Mouse (Mus musculus): ENCODE results near the gene Zfp618. TPM values are rescaled to one million over a fixed set of nuclear protein-coding genes. Genes with fewer than 3 reads are reported as not detected.

Gene Zfp618
- polyA plus RNA-seq, 1 experiment from 2014 or later: 40.4 TPM

DNA sequence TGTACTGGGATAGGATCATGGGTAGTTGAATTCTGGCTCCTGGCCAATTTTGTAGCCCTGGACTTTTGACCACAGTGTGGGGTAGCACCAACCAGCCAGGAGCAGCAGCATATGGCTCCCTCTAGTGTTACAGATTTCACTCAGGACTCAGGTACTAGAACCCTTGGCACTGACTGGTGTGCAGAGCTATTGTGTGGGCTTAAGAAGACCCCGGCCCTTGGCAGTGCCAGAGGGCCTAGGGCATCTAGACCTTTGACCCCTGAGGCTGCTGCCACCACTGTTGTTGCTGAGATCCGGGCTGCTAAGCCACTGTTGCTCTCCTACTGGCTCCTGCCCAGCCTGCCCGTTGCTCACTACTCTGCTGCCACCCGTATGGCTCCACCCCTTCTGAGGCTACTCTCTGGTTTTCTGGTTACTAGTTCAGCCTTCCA, 54.1 kb downstream of the Zfp618 start:
- no peak overlapping the region for H3K9ac ChIP-seq
- ATAC-seq (ENCODE audit: insufficient number of reproducible peaks, insufficient read depth, low FRiP score, low TSS enrichment): peak; percentile 56; the same call in 1 of the 2 replicates

DNA sequence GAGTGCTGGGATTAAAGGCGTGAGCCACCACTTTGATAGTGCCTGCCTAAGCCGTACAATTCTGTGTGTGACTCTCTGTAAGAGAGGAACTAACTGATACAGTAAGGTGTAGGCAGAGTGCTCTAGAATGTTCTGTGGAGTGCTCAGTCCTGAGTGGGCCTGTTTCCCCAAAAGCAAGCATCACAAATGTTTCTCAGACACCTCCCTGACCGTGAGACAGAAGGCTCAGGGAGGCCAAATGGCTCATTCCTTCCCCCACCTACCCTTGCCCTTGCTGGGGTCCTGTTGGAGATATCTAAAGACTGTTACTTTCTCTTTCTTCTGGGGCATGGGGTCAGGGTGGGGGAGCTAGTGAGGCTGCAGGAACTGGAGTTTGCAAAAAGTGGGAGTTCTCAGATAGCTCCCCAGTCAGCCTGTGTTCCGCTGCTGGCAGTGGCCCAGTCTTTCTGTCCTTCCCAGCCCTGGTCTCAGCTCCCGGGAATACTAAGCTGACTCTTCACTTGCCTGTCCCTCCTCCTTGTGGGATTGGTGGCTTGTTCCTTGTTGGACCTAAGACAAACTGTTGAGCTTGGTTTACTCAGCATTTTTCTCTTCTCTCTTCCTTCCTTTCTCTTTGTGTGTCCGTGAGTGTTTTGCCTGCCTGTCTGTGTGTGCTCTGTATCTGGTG, 55.8 kb downstream of the Zfp618 start:
- no peaks in the 10 kb centered on the region for H3K9me3 ChIP-seq
- 78% methylated on average over 6 of the region's 6 CpGs for WGBS

More for the DNA sequence above, 54.1 kb downstream of the Zfp618 start:
- H3K4me3 ChIP-seq: no peak overlapping the region
- H3K4me2 ChIP-seq (replicated peaks): no peak overlapping the region
- H3K27me3 ChIP-seq: no peaks in the 10 kb centered on the region
- H3K36me3 ChIP-seq: 0 out of 2 replicates have a peak, but pooled peaks cover 3% of the 10 kb centered on the region
- peaks cover 8% of the 10 kb centered on the region; the same call in 1 of the 2 replicates for H3K4me1 ChIP-seq
- no peaks in the 10 kb centered on the region for H3K9me3 ChIP-seq
- H3K27ac ChIP-seq: no peak overlapping the region
- 77% methylated on average over 4 of the region's 4 CpGs for WGBS

DNA sequence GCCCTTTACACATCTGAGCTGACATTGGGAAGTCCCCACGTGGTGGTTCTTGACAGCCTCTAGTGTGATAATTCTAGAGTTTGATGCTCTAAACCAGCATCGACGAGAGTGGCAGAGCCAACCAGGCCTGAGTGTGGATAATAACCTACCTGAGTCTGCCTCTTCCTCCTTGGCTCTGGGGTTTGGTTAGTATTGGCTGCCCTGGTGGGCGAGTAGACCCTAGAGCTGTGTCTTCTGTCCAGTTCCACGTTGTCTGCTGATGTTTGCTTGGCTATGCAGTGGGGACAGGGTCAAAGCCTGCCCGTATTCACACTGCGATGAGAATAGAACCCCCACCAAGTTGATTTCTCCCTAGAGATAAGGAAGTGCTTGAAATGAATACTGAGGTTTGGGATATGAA, 58.1 kb downstream of the Zfp618 start:
- H3K9ac ChIP-seq: no peak overlapping the region
- H3K36me3 ChIP-seq: 0 out of 2 replicates have a peak, but pooled peaks cover under 1% of the 10 kb centered on the region
- WGBS: 96% methylated on average over 7 of the region's 7 CpGs
- no peak overlapping the region for H3K4me3 ChIP-seq
- no peak for ATAC-seq (ENCODE audit: insufficient number of reproducible peaks, insufficient read depth, low FRiP score, low TSS enrichment)
- no peak overlapping the region for H3K4me2 ChIP-seq (replicated peaks)
- peaks cover 18% of the 10 kb centered on the region for H3K4me1 ChIP-seq
- H3K27ac ChIP-seq: no peak overlapping the region
- no peaks in the 10 kb centered on the region for H3K9me3 ChIP-seq
- H3K27me3 ChIP-seq: no peaks in the 10 kb centered on the region

More for the DNA sequence above, 55.8 kb downstream of the Zfp618 start:
- no peak for ATAC-seq (ENCODE audit: insufficient number of reproducible peaks, insufficient read depth, low FRiP score, low TSS enrichment)
- Histone ChIP-seq H3K27ac (0 out of 2 replicates have a peak overlapping the region, but pooled peaks have one; percentile 19), H3K4me1 (peaks cover 8% of the 10 kb centered on the region; the same call in 1 of the 2 replicates), H3K36me3 (0 out of 2 replicates have a peak, but pooled peaks cover 3% of the 10 kb centered on the region), H3K9ac (no peak overlapping the region), H3K4me2 (replicated peaks) (no peak overlapping the region), H3K4me3 (no peak overlapping the region), H3K27me3 (no peaks in the 10 kb centered on the region)

DNA sequence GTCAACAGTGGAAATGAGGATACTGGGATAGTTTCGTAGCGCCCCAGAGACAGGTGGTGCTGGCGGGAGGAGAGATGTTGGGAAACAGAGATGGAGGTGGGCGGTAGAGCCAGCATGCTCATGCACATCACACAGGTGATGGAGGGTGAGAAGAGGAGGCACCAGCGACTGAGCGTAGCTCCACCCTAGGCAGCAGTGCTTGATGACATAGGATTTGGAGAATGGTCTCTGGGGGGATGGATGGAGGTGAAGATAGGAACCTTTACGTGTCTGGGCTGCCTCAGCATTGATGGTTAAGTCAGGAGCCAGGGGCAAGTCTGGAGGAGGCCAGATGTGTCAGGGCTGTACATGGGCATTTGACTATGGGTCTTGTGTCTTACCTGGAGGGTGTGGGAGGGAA, 58.7 kb downstream of the Zfp618 start:
- WGBS: 94% methylated on average over 7 of the region's 7 CpGs
- H3K9ac ChIP-seq: no peak overlapping the region
- H3K27ac ChIP-seq: no peak overlapping the region
- no peaks in the 10 kb centered on the region for H3K27me3 ChIP-seq
- no peak overlapping the region for H3K4me2 ChIP-seq (replicated peaks)
- peaks cover 22% of the 10 kb centered on the region for H3K4me1 ChIP-seq
- no peak for ATAC-seq (ENCODE audit: insufficient number of reproducible peaks, insufficient read depth, low FRiP score, low TSS enrichment)
- no peaks in the 10 kb centered on the region for H3K9me3 ChIP-seq
- no peak overlapping the region for H3K4me3 ChIP-seq
- H3K36me3 ChIP-seq: no peaks in the 10 kb centered on the region

DNA sequence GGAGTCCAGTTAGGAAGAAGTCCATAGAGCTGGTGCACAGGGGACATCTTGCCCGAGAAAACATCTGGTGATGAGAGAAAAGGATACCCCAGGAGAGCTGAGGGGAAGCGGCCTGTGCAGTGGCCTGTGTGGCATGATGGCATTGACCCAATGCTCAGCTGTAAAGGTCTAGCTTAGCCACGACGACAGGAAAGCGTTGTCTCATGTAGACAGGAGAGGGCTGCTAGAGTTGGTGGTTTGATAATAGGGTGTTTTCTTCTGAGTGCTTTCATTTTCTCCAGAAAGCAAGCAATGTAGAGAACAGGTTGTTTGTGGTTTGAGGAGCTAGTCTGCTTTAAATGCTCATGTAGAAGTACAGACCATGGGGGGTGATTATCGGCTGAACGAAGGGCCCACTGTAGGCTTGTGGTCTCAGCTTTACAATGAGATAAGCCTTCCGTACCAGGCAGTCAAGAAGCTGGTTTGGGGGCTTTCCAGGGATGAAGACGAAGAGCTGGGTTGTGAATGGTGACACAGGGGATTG, 59.4 kb downstream of the Zfp618 start:
- Histone ChIP-seq H3K27ac (no peak overlapping the region), H3K9me3 (no peaks in the 10 kb centered on the region), H3K4me3 (no peak overlapping the region), H3K4me2 (replicated peaks) (no peak overlapping the region), H3K36me3 (no peaks in the 10 kb centered on the region), H3K27me3 (no peaks in the 10 kb centered on the region), H3K9ac (no peak overlapping the region), H3K4me1 (peaks cover 24% of the 10 kb centered on the region)
- no peak for ATAC-seq (ENCODE audit: insufficient number of reproducible peaks, insufficient read depth, low FRiP score, low TSS enrichment)
- WGBS: 89% methylated on average over 9 of the region's 9 CpGs

DNA sequence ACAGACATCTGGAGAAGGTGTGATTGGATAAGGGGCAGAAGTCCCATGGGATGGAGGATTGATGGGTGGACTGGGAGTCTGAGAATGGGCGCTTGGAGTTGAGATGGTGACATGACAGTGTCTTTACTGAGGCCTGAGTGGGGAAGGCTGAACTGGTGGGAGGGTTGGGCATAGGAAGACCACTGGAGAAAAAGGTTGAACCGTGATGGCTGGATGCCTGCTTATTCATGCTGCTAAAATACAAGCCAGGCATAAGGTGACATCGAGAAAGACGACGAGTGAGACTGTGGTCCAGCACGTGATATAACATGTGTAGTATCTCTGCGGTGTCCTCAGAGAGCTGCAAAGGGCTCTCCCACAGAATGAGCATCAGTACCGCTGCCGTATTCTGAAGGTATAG, 59.9 kb downstream of the Zfp618 start:
- no peak overlapping the region for H3K9ac ChIP-seq
- no peak overlapping the region for H3K4me3 ChIP-seq
- WGBS: 92% methylated on average over 9 of the region's 9 CpGs
- H3K9me3 ChIP-seq: no peaks in the 10 kb centered on the region
- no peaks in the 10 kb centered on the region for H3K36me3 ChIP-seq
- H3K27ac ChIP-seq: no peak overlapping the region
- H3K27me3 ChIP-seq: no peaks in the 10 kb centered on the region
- ATAC-seq (ENCODE audit: insufficient number of reproducible peaks, insufficient read depth, low FRiP score, low TSS enrichment): no peak
- H3K4me2 ChIP-seq (replicated peaks): no peak overlapping the region
- H3K4me1 ChIP-seq: peaks cover 24% of the 10 kb centered on the region

DNA sequence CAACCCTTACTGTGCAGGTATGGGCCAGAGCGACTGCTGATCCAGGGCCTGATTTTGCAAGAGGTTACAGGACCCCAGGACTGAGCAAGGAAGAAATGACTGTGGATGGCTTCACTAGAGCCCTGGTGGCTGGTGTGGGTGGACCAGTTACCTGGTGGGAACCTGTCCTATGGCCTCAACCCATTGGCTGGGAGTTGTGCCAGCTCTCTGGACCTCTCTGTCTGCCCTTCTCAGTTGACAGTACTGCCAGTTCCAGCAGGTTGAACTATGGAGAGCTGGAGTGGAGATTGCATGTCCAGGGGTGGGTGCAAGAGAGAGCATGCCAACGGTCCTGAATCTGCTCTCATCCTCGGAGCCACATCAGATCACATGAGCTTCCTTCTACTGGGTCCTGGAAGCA, 60.9 kb downstream of the Zfp618 start:
- ATAC-seq (ENCODE audit: insufficient number of reproducible peaks, insufficient read depth, low FRiP score, low TSS enrichment): no peak
- no peaks in the 10 kb centered on the region for H3K36me3 ChIP-seq
- no peak overlapping the region for H3K4me2 ChIP-seq (replicated peaks)
- no peaks in the 10 kb centered on the region for H3K27me3 ChIP-seq
- H3K9me3 ChIP-seq: no peaks in the 10 kb centered on the region
- H3K4me3 ChIP-seq: no peak overlapping the region
- H3K9ac ChIP-seq: no peak overlapping the region
- no peak overlapping the region for H3K27ac ChIP-seq
- H3K4me1 ChIP-seq: peaks cover 24% of the 10 kb centered on the region
- WGBS: 97% methylated on average over 3 of the region's 3 CpGs

DNA sequence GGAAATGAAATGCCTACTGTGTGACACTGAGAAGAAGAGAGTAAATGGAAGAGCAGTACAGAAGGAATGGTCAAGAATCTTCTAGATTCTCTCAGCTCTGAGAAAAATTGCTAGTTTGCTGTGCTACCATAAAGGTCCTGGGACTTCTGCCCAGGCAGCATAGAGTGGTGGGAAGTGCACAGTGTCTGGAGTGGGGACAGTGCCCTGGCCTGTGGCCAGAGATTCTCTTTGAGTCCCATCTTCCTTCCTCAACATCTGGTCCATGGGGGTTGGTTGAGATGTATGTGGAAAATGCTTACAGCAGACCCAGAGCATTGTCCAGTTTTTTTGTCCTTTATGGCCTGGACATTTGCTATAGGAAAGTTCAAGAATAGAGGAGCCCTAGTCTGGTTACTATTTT, 62.1 kb downstream of the Zfp618 start:
- Histone ChIP-seq H3K9ac (no peak overlapping the region), H3K27me3 (no peaks in the 10 kb centered on the region), H3K4me3 (no peak overlapping the region), H3K36me3 (no peaks in the 10 kb centered on the region), H3K4me1 (peaks cover 22% of the 10 kb centered on the region; the same call in 1 of the 2 replicates), H3K9me3 (no peaks in the 10 kb centered on the region), H3K4me2 (replicated peaks) (no peak overlapping the region), H3K27ac (no peak overlapping the region)
- no peak for ATAC-seq (ENCODE audit: insufficient number of reproducible peaks, insufficient read depth, low FRiP score, low TSS enrichment)

DNA sequence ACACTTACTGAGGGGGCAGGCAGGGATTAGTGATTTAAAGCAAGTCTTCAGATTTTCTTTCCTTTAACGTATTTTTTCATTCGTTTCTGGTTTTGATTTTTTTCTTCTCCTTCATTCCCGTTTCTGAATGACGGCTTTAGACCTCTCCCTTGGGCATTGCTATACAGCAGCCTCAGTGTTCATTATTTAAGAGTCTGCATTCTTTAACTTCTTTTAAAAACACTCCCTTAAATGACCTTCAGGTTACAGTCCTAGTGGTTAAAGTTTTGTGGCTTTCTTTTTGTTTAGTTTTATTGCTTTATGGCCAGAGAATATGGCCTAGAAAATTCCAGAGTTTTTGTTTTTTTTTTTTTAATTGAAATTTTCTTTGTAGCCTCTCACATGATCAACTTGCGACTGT, 64.8 kb downstream of the Zfp618 start:
- ATAC-seq (ENCODE audit: insufficient number of reproducible peaks, insufficient read depth, low FRiP score, low TSS enrichment): no peak
- no peaks in the 10 kb centered on the region for H3K36me3 ChIP-seq
- H3K4me1 ChIP-seq: peaks cover 26% of the 10 kb centered on the region; the same call in 1 of the 2 replicates
- H3K9me3 ChIP-seq: no peaks in the 10 kb centered on the region
- no peak overlapping the region for H3K27ac ChIP-seq
- H3K4me3 ChIP-seq: no peak overlapping the region
- H3K27me3 ChIP-seq: no peaks in the 10 kb centered on the region
- WGBS: 18% methylated on average over 5 of the region's 5 CpGs
- H3K4me2 ChIP-seq (replicated peaks): no peak overlapping the region
- H3K9ac ChIP-seq: no peak overlapping the region

DNA sequence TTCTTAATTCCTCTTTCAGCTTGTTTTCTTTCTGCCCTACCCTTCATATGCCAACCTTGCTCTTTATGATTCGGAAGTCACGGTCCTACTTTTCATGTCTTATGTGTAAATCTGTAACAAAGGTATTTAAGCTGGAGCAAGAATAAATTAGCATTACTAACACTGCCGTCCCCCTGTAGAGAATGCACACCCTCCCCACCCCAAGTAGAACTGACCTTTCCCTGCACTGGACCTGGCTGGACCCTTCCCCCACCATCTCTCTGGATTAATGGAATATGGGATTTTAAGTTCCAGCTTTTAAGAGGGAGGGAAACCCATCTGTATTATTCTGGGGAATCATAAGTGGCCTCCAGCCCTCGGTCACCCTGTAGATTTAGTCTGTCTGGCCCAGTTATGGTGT, 65.9 kb downstream of the Zfp618 start:
- Histone ChIP-seq H3K36me3 (no peaks in the 10 kb centered on the region), H3K27ac (no peak overlapping the region), H3K4me2 (replicated peaks) (no peak overlapping the region), H3K9ac (no peak overlapping the region), H3K27me3 (no peaks in the 10 kb centered on the region), H3K4me3 (no peak overlapping the region), H3K9me3 (no peaks in the 10 kb centered on the region), H3K4me1 (peaks cover 26% of the 10 kb centered on the region; the same call in 1 of the 2 replicates)
- ATAC-seq (ENCODE audit: insufficient number of reproducible peaks, insufficient read depth, low FRiP score, low TSS enrichment): no peak
- 81% methylated on average over 4 of the region's 4 CpGs for WGBS

DNA sequence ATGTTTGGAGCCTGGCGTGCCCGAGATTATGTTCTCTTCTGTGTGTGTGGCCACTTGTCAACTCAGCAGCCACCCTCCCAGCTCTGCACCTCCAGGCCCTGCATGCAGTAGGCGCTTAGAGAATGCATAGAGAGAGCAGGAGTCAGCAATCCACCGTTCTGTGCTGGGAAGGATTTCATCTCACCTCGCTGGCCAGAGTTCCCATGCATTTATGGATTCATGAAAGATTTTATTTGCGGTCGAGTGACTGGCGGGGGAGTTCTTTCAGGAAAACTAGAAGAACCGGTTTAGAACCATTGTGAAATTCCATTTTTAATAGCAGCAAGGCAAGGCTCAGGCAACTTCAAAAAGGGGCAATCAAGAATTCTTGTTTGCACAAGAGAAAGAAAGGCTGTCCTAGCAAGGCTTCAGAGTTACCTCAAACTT, 67.2 kb downstream of the Zfp618 start:
- no peak overlapping the region for H3K4me3 ChIP-seq
- no peaks in the 10 kb centered on the region for H3K9me3 ChIP-seq
- no peak overlapping the region for H3K4me2 ChIP-seq (replicated peaks)
- 69% methylated on average over 9 of the region's 9 CpGs for WGBS
- peak overlapping the region; percentile 58; the same call in 1 of the 2 replicates for H3K27ac ChIP-seq
- H3K27me3 ChIP-seq: no peaks in the 10 kb centered on the region
- H3K36me3 ChIP-seq: no peaks in the 10 kb centered on the region
- no peak overlapping the region for H3K9ac ChIP-seq
- peaks cover 25% of the 10 kb centered on the region; the same call in 1 of the 2 replicates for H3K4me1 ChIP-seq
- ATAC-seq (ENCODE audit: insufficient number of reproducible peaks, insufficient read depth, low FRiP score, low TSS enrichment): no peak

DNA sequence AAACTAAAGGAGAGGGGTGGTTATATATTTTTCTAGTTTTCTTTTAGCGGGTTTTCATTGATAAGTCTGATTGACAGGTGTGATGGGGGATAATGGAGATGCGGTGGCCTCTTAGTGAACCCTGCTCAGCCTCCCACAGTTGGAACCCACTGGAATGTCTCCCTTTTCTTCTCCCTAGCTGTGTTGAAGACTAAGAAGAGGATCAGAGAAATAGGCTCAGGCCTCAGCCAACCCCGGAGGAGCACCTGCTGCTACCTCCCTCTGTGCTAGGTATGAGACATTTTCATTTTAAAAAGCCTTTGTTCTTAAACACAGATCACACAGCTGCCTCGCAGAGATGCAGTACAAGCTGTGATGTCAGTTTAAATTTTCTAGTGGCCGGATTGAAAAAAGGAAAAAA, 68.4 kb downstream of the Zfp618 start:
- Histone ChIP-seq H3K27ac (no peak overlapping the region), H3K4me3 (no peak overlapping the region), H3K9me3 (no peaks in the 10 kb centered on the region), H3K9ac (no peak overlapping the region), H3K27me3 (no peaks in the 10 kb centered on the region), H3K4me1 (peaks cover 19% of the 10 kb centered on the region; the same call in 1 of the 2 replicates), H3K36me3 (no peaks in the 10 kb centered on the region), H3K4me2 (replicated peaks) (no peak overlapping the region)
- ATAC-seq (ENCODE audit: insufficient number of reproducible peaks, insufficient read depth, low FRiP score, low TSS enrichment): no peak
- 33% methylated on average over 5 of the region's 5 CpGs for WGBS
